8 mouse cellular contexts compared by ENCODE assay signal in the genomic region with DNA sequence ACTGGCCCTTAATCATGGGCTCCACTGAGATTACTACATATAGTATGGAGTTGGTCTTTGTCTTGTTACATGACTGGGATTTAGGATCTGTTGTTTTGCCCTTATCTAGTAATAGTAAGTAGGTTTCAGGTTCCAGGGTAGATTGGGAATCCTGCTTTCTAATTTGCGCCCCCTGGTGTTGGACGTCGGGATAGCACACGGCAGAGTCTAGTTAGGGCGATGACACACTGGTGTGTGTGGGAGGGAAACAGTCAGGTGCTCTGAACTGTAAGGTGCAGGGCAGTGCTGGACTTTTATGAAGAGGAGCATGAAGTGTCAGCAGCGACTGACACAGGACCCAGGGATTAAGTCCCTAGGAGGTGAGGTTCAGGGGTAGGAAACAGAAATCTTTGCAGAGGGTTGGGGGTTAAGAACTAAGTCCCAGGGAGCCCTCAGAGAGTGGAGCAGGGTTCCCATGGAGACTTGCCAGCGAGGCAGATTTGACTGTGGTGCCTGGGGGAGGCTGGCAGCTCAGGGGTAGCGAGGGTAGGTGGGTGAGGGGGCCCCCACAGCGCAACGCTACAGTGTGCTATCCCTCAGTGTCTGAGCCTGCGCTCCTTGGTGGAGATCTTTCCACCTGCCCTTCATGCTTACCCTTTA.
A peak's percentile ranks its signal among the peaks of the same experiment; 100 is the strongest.
DNase-seq lines count a peak whose midpoint lies in the region; ATAC-seq and TF ChIP-seq lines count a peak whose summit lies in the region.

No protein-coding gene starts in this region.

- H3K79me2 ChIP-seq in liver, adult 2 months (ENCODE audit: control insufficient read depth, insufficient read depth, low read length), result no peaks in the 10 kb centered on the region

- no peak for TF ChIP-seq POLR2A in liver, adult 2 months (IDR thresholded peaks at IDR 0.05; ENCODE audit: extremely low read depth, insufficient read depth, low read length)
- no peak for TF ChIP-seq POLR2A in olfactory bulb, adult 2 months (IDR thresholded peaks at IDR 0.05; ENCODE audit: insufficient read depth, low read depth, low read length)

- H3K9ac ChIP-seq in liver, adult 2 months (ENCODE audit: low read depth, low read length), result no peak overlapping the region

- peak; percentile 41 for DNase-seq in urinary bladder, adult 2 months (ENCODE audit: low spot score)
- no peak for DNase-seq in urinary bladder, postnatal 10 days (ENCODE audit: low spot score)
- peak; percentile 33 for DNase-seq in cerebellum, adult 9-11 months
- peak; percentile 26 to 68 for DNase-seq in frontal cortex, postnatal 10 days (ENCODE audit: low spot score in 2 of 2)
- DNase-seq in kidney, postnatal 14 days, result peak; percentile 35
- DNase-seq in liver, adult 2 months (ENCODE audit: extremely low read depth, low read depth, low spot score), result peak; percentile 37

- H3K27me3 ChIP-seq in liver, adult 2 months (ENCODE audit: control insufficient read depth, insufficient read depth, low read length), result 0 out of 2 replicates have a peak, but pooled peaks cover 2% of the 10 kb centered on the region

- H3K4me3 ChIP-seq in liver, adult 2 months (ENCODE audit: insufficient read depth, low read depth, low read length), result no peak overlapping the region
- H3K4me3 ChIP-seq in olfactory bulb, adult 2 months (ENCODE audit: insufficient read depth, low read depth, low read length), result peak overlapping the region; percentile 15

- no peak overlapping the region for H3K27ac ChIP-seq in liver, adult 2 months (replicated peaks; ENCODE audit: insufficient read depth, low read depth, low read length)
- H3K27ac ChIP-seq in olfactory bulb, adult 2 months (ENCODE audit: insufficient read depth, low read depth, low read length), result no peak overlapping the region

- 27% methylated on average over 11 of the region's 11 CpGs for WGBS in liver, adult 2 months
- WGBS in olfactory bulb, adult 2 months, result 16% methylated on average over 11 of the region's 11 CpGs

- no peak for ATAC-seq in erythroblast, adult 5-6 weeks (replicated peaks; ENCODE audit: low FRiP score, poor library complexity, severe bottlenecking)

- no peaks in the 10 kb centered on the region for H3K4me1 ChIP-seq in liver, adult 2 months (ENCODE audit: control insufficient read depth, insufficient read depth, low read length)
- peaks cover 13% of the 10 kb centered on the region for H3K4me1 ChIP-seq in olfactory bulb, adult 2 months (ENCODE audit: control insufficient read depth, insufficient read depth, low read length)

- TF ChIP-seq CTCF in liver, adult 2 months (IDR thresholded peaks at IDR 0.05; ENCODE audit: low read depth, low read length), result peak; percentile 85
- TF ChIP-seq CTCF in olfactory bulb, adult 2 months (IDR thresholded peaks at IDR 0.05; ENCODE audit: insufficient read depth, low read depth, low read length), result peak; percentile 42; the same call in 1 of the 2 replicates

- no peaks in the 10 kb centered on the region for H3K36me3 ChIP-seq in liver, adult 2 months (ENCODE audit: control insufficient read depth, insufficient read depth, low read length)
